Mouse (Mus musculus): ENCODE data around the gene Rorc. TPM values are rescaled to one million over a fixed set of nuclear protein-coding genes. Genes with fewer than 3 reads are reported as not detected.

The Rorc gene
- total and polyA plus RNA-seq, 3 experiments, result not detected

DNA sequence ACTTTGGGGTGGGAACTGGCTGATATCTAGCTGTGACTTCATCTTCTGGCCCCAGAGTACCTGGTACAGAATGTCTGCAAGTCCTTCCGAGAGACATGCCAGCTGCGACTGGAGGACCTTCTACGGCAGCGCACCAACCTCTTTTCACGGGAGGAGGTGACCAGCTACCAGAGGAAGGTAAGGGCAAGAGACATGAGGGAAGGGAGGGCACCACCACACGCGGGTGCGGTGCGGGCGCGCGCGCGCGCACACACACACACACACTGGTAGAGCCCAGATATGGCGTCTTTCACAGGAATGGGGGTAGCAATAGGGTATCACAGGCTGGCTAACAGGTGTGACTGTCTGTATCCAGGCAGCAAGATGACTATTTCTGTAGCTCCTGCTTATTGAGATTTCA lies 16.8 kb downstream of the Rorc start:
- Histone ChIP-seq H3K4me1 (ENCODE audit: control insufficient read depth in 1 of 2, insufficient read depth in 2 of 2, low read length in 2 of 2) (no peaks in the 10 kb centered on the region), H3K27me3 (ENCODE audit: control insufficient read depth in 1 of 2, insufficient read depth in 2 of 2, low read length in 2 of 2) (peaks cover 2 to 4% of the 10 kb centered on the region in 2 experiments), H3K79me2 (ENCODE audit: control insufficient read depth, insufficient read depth, low read length, poor library complexity) (no peaks in the 10 kb centered on the region), H3K9ac (ENCODE audit: control insufficient read depth, low read depth, low read length, poor library complexity, severe bottlenecking) (no peak overlapping the region), H3K36me3 (ENCODE audit: control insufficient read depth in 1 of 2, insufficient read depth in 2 of 2, low read length in 2 of 2) (no peaks in the 10 kb centered on the region), H3K27ac (ENCODE audit: control insufficient read depth, low read depth, low read length) (no peak overlapping the region), H3K4me3 (ENCODE audit: control insufficient read depth in 1 of 2, insufficient read depth in 1 of 2, low read depth in 2 of 2, low read length in 2 of 2) (no peak overlapping the region), H3K9me3 (replicated peaks; ENCODE audit: insufficient read depth, low read length) (no peaks in the 10 kb centered on the region)
- DNase-seq (ENCODE audit: low read depth, low spot score), result no peak
- TF ChIP-seq CHD2 (IDR thresholded peaks at IDR 0.05; ENCODE audit: low read length) (no peak), CHD1 (IDR thresholded peaks at IDR 0.05; ENCODE audit: low read depth, low read length) (no peak), BHLHE40 (IDR thresholded peaks at IDR 0.05; ENCODE audit: borderline replicate concordance, low read depth, low read length) (no peak), RCOR1 (IDR thresholded peaks at IDR 0.05; ENCODE audit: low read depth, low read length) (no peak), E2F4 (IDR thresholded peaks at IDR 0.05; ENCODE audit: borderline replicate concordance, low read depth, low read length) (no peak), TCF12 (IDR thresholded peaks at IDR 0.05; ENCODE audit: low read depth, low read length) (no peak), MYC (IDR thresholded peaks at IDR 0.05; ENCODE audit: low read depth, low read length) (no peak), MAFK (IDR thresholded peaks at IDR 0.05; ENCODE audit: borderline replicate concordance, low read depth, low read length) (no peak), USF2 (IDR thresholded peaks at IDR 0.05; ENCODE audit: borderline replicate concordance in 1 of 2, insufficient read depth in 1 of 2, low read depth in 1 of 2, low read length in 2 of 2) (no peak), MXI1 (IDR thresholded peaks at IDR 0.05; ENCODE audit: low read depth, low read length) (no peak)

DNA sequence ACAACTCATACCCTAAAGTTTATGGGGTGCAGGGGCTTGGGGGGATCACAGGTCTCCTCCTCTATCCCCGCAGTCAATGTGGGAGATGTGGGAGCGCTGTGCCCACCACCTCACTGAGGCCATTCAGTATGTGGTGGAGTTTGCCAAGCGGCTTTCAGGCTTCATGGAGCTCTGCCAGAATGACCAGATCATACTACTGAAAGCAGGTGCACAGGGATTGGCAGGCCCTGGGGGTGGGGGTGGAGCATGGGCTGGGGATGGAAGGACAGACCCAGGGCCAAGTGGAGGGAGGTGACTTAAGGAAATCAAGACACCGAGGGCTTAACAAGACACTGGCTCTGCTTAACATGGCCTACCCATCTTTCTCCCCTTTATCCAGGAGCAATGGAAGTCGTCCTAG lies 18.4 kb downstream of the Rorc start:
- no peak for DNase-seq (ENCODE audit: low read depth, low spot score)
- no peak overlapping the region for H3K27ac ChIP-seq (ENCODE audit: control insufficient read depth, low read depth, low read length)
- no peaks in the 10 kb centered on the region for H3K4me1 ChIP-seq (ENCODE audit: control insufficient read depth in 1 of 2, insufficient read depth in 2 of 2, low read length in 2 of 2)
- H3K79me2 ChIP-seq (ENCODE audit: control insufficient read depth, insufficient read depth, low read length, poor library complexity), result no peaks in the 10 kb centered on the region
- TF ChIP-seq MAX (IDR thresholded peaks at IDR 0.05; ENCODE audit: low read length), result no peak
- TF ChIP-seq POLR2A (IDR thresholded peaks at IDR 0.05; ENCODE audit: control insufficient read depth in 1 of 2, insufficient read depth in 1 of 2, low read depth in 1 of 2, low read length in 2 of 2, poor library complexity in 1 of 2), result no peak
- no peak for TF ChIP-seq HCFC1 (IDR thresholded peaks at IDR 0.05; ENCODE audit: low read depth, low read length)
- no peak overlapping the region for H3K9ac ChIP-seq (ENCODE audit: control insufficient read depth, low read depth, low read length, poor library complexity, severe bottlenecking)
- peaks cover 6 to 11% of the 10 kb centered on the region in 2 experiments for H3K27me3 ChIP-seq (ENCODE audit: control insufficient read depth in 1 of 2, insufficient read depth in 2 of 2, low read length in 2 of 2)
- no peaks in the 10 kb centered on the region for H3K36me3 ChIP-seq (ENCODE audit: control insufficient read depth in 1 of 2, insufficient read depth in 2 of 2, low read length in 2 of 2)
- H3K9me3 ChIP-seq (replicated peaks; ENCODE audit: insufficient read depth, low read length), result no peaks in the 10 kb centered on the region
- no peak overlapping the region for H3K4me3 ChIP-seq (ENCODE audit: control insufficient read depth in 1 of 2, insufficient read depth in 1 of 2, low read depth in 2 of 2, low read length in 2 of 2)

DNA sequence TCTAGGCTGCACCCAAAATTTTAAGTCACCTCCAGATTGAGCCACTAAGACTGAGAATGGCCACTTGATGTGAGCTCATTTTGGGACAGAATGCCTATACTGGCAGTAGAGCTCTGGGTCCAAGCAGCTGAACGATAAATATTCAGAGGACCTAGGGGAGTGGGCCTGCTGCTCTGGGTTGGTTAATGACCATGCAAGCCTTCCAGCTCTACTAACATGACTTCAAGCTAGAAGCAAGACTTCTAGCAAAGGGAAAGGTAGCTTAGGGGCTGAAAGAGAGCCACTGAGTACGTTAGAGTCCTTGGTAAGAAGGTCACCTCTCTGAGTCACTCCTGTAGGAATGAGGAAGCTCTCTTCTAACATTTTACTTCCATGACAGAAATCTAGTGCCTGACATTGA lies 19.5 kb downstream of the Rorc start:
- Histone ChIP-seq H3K4me1 (ENCODE audit: control insufficient read depth in 1 of 2, insufficient read depth in 2 of 2, low read length in 2 of 2) (no peaks in the 10 kb centered on the region), H3K27ac (ENCODE audit: control insufficient read depth, low read depth, low read length) (no peak overlapping the region), H3K79me2 (ENCODE audit: control insufficient read depth, insufficient read depth, low read length, poor library complexity) (no peaks in the 10 kb centered on the region), H3K9me3 (replicated peaks; ENCODE audit: insufficient read depth, low read length) (no peaks in the 10 kb centered on the region), H3K9ac (ENCODE audit: control insufficient read depth, low read depth, low read length, poor library complexity, severe bottlenecking) (no peak overlapping the region), H3K27me3 (ENCODE audit: control insufficient read depth in 1 of 2, insufficient read depth in 2 of 2, low read length in 2 of 2) (peaks cover 8 to 15% of the 10 kb centered on the region in 2 experiments), H3K4me3 (ENCODE audit: control insufficient read depth in 1 of 2, insufficient read depth in 1 of 2, low read depth in 2 of 2, low read length in 2 of 2) (no peak overlapping the region), H3K36me3 (ENCODE audit: control insufficient read depth in 1 of 2, insufficient read depth in 2 of 2, low read length in 2 of 2) (no peaks in the 10 kb centered on the region)
- DNase-seq (ENCODE audit: low read depth, low spot score), result no peak
- TF ChIP-seq TBP (IDR thresholded peaks at IDR 0.05; ENCODE audit: low read depth, low read length) (no peak), KAT2A (conservative IDR thresholded peaks at IDR 0.05; ENCODE audit: low read depth, low read length) (no peak), CHD2 (IDR thresholded peaks at IDR 0.05; ENCODE audit: low read length) (no peak), SIN3A (IDR thresholded peaks at IDR 0.05; ENCODE audit: low read length) (no peak), ZNF384 (IDR thresholded peaks at IDR 0.05; ENCODE audit: low read depth, low read length) (no peak), JUND (IDR thresholded peaks at IDR 0.05; ENCODE audit: low read depth, low read length) (no peak), MYB (IDR thresholded peaks at IDR 0.05; ENCODE audit: low read depth, low read length) (no peak), SMC3 (IDR thresholded peaks at IDR 0.05; ENCODE audit: low read depth, low read length) (no peak), ELF1 (IDR thresholded peaks at IDR 0.05; ENCODE audit: low read depth, low read length) (no peak)

Data from MEL (cell line).